Mouse (Mus musculus) right cerebral cortex, postnatal 10 days (tissue): ENCODE results near the gene Ccdc92.
A peak's percentile ranks its signal among the peaks of the same experiment; 100 is the strongest.

Experiments used
- DNase-seq, 2 experiments: peaks; one replicate each; pipeline ENCODE4 v3.0.0; 2021; ENCODE audit warnings: low spot score in 2 of 2

Ccdc92 gene

DNA sequence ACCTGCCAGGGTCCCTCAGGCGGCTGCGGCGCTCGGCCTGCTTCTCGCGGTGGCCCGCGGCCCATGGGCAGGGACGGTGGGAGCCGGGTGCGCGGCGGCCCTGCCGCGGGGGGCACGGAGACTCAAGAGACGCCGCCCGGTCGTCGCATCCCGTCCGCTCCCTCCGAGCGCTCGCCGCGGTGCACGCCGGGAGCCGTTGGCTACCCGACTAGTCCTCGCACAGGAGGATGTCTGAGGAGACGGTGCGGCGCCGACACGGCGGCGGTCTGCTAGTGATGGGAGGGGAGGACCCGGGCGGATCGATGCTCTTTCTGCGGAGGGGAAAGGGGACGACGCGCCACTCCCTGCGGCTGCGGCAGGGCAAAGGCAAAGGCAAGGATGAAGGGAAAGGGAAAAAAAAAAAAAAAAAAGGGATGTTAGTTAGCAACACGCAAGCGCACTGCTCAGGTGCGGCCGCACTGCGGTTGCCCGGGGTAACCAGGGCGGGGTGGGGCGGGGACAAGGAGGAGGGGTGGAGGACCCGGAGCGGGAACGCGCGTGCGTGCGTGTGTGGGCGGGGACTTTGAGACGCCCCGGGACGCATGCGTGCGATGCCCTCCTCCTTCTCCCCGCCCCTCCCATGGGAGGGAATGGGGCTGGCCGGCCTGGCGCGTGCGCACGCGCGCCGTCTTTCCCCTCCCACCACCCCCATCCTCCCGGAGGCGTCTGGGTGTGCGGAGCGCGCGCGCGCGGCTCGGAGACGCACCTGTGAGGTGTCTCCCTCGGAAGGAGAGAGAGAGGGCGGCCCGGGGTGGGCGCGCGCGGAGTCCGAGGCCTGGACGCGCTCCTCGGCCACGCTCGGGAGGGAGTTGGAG is at the start of gene Ccdc92, which contains the start of gene Zfp664:
Gene Ccdc92 (minus strand): TSS at position 412 of the 854 bp plus-strand sequence.
Gene Zfp664 (plus strand): TSS at position 679 of the 854 bp plus-strand sequence.
- DNase-seq: peak; percentile 99

DNA sequence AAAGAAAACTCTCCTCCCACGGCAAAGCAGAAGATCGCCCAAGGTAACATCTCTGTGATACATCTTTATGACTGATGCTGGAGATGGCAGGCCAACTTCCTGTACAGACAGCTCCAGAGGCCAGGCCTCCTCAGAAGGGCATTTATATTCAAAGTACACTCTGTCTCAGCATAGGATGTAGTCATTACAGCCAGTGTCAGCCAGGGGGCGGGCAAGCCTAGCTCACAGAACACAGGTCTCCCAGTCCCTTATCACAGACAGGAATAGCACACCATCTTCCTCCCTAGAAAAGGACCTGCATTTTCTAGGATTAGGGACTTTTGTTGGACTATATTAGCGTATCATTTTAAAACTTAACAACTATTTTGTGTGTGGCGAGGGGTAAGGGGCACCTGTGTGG is 46.6 kb upstream of the Ccdc92 start:
- peak; percentile 91 to 92 for DNase-seq

GRCm38 (mm10) chr5:124906890-124907289 is 44.7 kb upstream of the Ccdc92 start:
- no peak for DNase-seq

GRCm38 (mm10) chr5:124903852-124904251 is 41.6 kb upstream of the Ccdc92 start:
- DNase-seq: no peak

DNA sequence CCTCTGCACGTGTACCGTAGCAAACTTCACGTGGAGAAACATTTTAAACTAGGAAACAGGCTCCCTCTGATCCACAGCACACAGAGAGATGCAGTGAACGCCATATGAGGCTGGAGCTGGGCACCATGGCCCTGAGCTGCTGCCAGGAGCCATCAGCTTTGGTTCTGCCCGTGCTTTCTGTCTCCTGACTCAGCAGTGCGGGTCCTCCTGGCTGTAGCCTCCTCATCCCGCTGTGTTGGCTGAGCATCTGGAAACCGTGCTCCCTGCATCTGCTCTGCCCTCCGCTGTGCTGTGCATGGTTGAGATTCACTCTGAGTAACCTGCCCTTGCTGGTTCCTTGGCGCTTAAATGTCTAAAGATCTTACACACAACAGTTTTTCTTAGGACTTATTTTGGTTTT is 40.0 kb upstream of the Ccdc92 start:
- peak; percentile 49 to 60 for DNase-seq

- peak; percentile 83 to 84 for DNase-seq
These were observed 39.5 kb upstream of the Ccdc92 start for GRCm38 (mm10) chr5:124901675-124902074.

DNA sequence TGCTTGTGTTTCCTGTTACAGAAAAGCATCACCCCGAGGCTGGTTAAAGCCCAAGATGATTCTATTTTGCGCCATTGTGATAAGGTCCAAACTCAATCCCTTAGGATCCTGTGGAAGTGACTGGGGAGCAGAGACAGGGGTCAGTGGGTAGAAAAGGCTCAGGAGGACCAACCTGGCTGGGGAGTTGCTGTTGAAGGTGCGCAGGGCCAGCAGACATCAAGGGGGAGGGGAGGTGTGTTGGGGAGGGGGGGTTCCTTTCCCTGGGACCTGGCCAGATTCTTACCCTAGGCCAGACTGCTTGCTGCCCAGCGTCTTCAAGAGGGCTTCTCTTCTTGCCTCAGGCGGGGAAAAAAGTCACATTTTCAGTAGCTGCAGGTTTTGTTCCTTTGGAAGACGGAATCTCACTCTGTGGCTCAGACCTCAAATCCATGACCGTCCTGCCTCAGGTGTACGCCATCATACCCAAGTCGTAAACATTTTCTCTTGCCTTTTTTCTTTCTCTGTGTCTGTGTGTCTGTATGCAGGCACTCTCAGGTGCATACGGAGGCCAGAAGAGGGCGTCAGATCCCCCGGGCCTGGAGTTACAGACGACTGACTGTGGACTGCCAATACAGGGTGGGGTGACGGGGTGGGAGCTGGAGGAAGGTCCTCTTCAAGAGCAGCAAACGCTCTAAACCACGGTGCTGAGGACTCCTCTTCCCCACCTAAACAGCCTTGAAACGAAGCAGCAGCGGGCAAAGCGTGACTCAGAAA is 38.7 kb upstream of the Ccdc92 start:
- DNase-seq: no peak

DNA sequence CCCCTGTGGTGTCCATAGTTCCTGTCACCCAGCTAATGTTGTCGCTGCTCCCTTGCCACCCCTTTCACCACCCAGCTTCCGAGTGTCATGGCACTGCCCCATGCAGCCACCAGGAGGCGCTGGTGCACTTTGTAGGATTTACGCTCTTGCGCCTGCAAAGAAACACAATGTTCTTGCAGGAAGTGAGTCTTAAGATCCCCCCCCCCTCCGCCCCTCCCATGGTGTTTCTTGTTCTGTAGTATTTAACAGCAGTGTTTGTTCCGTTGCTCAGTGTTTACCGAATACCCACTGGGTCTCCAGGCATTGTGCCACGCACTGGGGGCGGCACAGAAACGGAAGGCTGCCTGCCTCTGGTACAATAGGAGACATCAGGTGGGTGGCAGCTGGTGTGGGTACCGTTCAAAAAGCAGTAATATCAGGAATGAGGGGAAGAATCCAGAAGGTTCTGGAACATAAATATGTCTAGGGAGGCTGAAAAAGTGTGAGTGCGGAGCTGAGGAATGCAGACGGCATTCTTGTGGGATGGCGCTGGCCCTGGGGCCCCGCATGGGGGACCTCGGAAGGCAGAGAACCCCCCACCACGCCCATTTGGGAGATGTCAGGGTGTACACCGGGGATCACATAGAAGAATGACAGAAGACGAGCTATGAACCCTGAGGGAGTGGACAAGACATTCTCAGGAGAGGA is 37.9 kb upstream of the Ccdc92 start:
- peak; percentile 85 to 89 for DNase-seq

DNA sequence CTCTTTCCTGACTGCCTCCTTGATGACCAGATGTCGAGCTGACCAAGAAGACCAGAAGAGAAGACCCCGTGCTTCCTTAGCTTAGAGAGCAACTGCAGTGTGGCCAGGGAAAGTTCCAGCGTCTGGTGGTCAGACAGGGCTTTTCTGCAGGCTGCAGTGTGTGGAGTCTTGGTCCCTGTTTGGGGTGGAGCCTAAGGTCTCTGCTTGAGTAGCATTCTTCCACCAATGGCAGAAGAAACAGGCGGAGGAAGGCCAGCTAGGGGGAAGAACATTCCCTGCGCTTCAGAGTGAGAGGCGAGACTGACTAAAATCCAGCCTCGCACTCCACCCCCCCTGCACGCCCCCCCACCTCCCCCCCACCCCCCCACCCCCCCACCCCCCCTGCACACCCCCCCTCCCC is 33.9 kb upstream of the Ccdc92 start:
- no peak for DNase-seq

DNA sequence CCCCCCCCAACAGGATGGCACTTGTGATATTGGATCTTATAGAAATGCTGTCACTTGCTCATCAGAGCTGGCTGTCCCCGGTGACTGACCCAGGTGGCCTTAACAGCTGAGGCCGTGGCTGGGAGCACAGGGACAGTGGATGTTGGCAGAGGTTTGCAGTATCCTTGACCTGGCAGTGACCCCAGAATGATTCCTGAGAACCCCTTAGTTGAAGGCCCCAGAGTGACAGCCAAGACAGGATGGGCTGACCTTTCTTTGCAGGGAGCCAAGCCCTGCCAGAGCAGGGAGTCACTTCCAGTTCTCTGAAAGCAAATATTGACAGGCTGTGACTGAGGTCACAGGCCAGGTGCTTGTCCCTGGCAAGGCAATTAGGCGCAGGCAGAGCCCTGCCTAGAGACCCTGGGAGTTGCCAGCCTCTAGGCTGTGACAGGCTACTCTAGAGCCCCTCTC is 29.7 kb upstream of the Ccdc92 start:
- no peak for DNase-seq

- no peak for DNase-seq
These were observed 26.4 kb upstream of the Ccdc92 start for GRCm38 (mm10) chr5:124888661-124889060.

GRCm38 (mm10) chr5:124883877-124884276 is 21.7 kb upstream of the Ccdc92 start:
- DNase-seq: peak; percentile 74 to 82

DNA sequence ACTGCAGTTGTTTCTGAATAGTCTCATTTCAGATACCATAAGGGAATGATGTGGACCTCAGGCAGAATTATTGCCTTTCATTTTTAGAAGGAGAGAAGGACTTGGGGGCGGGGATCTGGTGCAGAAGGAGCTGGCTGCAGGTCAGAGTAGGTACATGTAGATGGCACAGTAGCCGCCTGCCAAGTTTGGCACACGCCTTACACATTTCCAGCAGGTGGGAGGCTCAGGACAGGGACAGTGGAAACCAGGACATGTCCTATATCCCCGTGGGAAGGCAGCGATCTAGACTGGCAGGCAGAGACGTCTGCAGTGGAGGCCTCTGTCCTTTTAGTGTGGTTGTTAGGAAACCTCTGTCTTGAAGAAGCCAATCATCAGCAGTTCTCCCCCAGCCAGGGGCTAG is 17.6 kb upstream of the Ccdc92 start:
- no peak for DNase-seq

GRCm38 (mm10) chr5:124879251-124879650 is 17.0 kb upstream of the Ccdc92 start:
- no peak for DNase-seq

- no peak for DNase-seq
These were observed 11.8 kb upstream of the Ccdc92 start for GRCm38 (mm10) chr5:124873890-124874601.

DNA sequence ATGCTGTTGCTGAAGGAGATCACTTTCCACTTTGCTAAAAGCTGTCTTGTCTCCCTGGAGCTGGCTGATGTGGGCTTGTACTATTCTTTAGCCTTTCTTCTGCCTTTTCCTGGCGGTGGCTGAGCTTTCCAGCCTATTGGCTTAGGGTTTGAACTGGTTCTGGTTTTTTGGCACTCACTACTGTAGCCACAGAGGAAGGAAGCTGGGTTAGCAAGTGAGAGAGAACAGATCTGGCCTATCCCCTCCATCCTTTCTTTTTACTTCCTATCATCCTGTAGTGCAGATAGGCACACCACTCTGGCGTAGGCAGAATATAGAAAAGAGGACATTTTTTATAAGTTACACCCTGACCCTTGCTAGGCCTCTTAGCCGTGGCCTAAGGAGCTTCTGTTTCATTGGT is 10.9 kb upstream of the Ccdc92 start:
- DNase-seq: no peak

DNA sequence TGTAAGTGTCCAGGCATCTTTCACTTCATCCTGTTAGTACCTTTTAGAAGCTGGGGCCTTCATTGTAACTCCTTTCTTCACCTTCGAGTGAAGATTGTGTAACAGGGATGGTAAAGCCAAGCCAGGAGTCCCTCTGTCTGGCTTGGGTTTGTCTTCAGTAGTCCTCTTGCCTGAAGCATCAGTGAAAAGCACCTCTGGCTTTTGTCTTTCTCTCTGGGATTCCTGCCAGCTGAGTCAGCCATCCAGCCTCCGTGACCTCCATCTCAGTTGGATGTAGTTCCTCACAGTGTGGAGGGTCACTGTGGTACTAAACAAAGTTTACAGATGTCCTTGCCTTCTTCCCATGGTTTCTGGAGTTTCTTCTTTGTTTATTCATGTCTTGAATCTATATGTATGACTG is 9.8 kb upstream of the Ccdc92 start:
- DNase-seq: no peak

DNA sequence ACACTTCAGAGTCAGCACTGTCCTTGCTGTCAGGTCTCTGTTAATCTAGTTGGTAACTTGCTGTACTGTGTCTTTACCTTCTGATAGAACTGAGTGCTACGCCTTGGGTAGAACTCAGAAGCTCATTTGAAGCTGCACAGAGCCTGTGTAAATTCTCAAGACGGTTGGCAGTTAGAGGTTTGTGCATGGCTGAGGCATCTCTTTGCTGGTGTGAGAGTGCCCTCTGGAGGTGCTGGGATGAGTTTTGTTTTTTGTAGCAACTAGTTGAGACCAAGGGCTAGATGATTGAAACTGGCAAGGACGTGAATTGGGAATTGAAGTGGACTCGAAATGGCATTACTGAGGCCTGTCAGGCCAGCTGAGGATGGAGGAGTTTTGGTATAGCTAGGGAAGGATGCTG is 6.8 kb upstream of the Ccdc92 start:
- peak; percentile 79 to 82 for DNase-seq

DNA sequence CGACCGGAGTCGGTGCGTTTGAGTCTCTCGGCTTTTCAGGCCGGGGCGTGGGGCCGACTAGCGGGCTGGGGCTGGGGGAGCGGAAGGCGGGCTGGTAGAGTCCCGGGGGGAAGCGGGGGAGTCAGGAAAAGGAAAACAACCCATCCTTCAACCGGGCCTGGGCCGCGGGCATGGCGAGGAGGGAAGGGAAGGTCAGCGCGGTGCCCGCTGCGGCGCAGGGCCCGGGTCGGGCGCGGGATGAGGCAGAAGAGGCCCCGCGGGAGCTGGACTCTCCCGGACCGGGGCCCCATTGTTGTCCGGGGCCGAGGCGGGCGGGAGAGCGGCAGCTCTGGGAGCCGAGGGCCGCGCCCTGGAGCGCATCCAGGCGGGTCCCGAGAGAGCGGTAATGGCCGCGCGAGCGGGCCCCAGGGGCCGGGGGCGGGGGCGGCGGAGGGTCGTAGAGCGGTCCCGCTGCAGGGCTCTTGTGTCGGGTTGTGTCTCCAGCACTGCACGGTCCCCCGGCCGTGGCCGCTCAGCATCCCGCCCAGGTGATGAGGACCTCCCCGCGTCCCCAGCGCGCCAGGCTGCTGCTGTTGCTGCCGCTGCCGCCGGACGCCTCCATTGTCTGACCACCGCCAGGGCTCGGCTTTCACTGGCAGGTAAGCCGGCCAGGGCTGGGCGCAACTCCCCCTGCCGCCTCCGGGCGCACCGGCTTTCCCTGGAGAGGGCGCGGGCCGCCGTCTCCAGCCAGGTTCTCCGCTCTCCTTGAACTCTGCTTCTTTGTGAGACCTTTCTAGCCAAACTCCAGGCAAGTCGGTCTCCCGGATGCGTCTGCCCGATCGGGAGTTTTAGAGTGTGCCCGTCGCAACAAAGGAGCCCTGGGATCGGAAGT is 882 bp upstream of the Ccdc92 start:
- DNase-seq: peak; percentile 37 to 41

DNA sequence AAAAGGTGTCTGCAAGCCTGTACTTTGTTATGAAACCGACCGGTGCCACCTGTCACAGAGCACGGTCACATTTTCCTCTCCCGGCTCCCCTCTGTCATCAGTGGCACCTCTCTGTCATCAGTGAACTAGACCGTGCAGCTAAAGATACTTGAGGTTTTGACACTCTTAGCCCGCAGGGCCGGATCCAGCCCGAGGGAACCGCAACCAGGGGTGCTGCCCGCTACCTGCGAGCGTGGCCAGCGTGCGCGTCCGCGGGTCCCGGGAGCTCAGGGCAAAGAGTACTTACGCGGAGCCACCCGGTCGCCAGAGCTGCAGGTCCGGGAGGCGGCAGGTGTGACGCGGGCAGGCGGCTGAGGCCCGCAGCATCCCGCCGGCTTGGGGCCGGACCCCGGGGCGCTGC is 761 bp downstream of the Ccdc92 start:
- peak in 1 of 2 experiments; percentile 55 for DNase-seq

GRCm38 (mm10) chr5:124860013-124860412 is 2.2 kb downstream of the Ccdc92 start:
- no peak for DNase-seq
